ENCODE assay signal across 9 mouse cellular contexts in the genomic region with DNA sequence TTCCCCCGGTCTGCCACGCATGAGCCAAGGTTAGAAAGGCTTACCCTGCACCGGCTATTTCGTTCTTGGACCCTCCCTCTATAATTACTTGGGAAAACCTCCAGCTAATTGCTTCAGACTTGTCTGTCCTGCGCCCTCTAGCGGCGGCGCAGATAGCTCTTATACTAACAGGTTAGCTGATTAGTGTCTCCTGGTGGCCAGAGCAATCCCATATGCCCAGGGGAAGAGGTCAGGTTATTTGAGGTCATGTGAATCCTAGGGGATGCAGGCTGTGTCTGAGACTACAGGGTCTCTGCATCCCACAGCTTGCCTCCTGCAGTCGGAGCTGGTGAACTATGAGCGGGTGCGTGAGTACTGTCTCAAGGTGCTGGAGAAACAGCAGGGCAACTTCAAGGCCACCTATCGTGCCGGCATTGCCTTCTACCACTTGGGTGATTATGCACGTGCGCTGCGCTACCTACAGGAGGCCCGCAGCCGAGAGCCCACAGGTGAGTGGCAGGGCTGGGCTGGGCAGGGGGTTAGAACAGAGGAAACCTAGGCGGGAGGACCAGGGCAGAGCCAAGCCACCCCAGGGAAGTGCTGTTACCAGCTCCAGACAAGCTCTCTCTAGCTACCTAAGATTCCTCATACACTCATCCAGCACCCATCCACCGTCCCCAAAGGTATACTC. TPM values are rescaled to one million over a fixed set of nuclear protein-coding genes. Genes with fewer than 3 reads are reported as not detected.
A peak's percentile ranks its signal among the peaks of the same experiment; 100 is the strongest.
DNase-seq lines count a peak whose midpoint lies in the region; ATAC-seq and TF ChIP-seq lines count a peak whose summit lies in the region.
"Had no signal": no experiment of that assay in that cellular context is flagged by ENCODE, and none has a peak within 500 bp of the region (broad histone marks: within the 10 kb centered on the region; RNA-seq: fewer than 3 reads in every experiment).

No protein-coding gene starts in this region.

- H3K27ac ChIP-seq in heart, postnatal 0 days (ENCODE audit: low read depth) = no peak overlapping the region
- peak overlapping the region; percentile 90; the same call in 1 of the 2 replicates for H3K27ac ChIP-seq in midbrain, postnatal 0 days (ENCODE audit: low read depth, low read length)

- H3K4me2 ChIP-seq in heart, postnatal 0 days (ENCODE audit: low read depth, low read length) = no peak overlapping the region
- peak overlapping the region; percentile 59 for H3K4me2 ChIP-seq in midbrain, postnatal 0 days (ENCODE audit: low read depth, low read length, poor library complexity, severe bottlenecking)

- no peaks in the 10 kb centered on the region for H3K9me3 ChIP-seq in heart, postnatal 0 days (replicated peaks; ENCODE audit: control insufficient read depth, low read length)
- H3K9me3 ChIP-seq in midbrain, postnatal 0 days (ENCODE audit: low read length) = no peaks in the 10 kb centered on the region

- TF ChIP-seq EP300 in heart, postnatal 0 days (IDR thresholded peaks at IDR 0.05; ENCODE audit: low read depth) = no peak

- no peaks in the 10 kb centered on the region for H3K4me1 ChIP-seq in heart, postnatal 0 days (ENCODE audit: control insufficient read depth, insufficient read depth)
- 0 out of 2 replicates have a peak, but pooled peaks cover 4% of the 10 kb centered on the region for H3K4me1 ChIP-seq in midbrain, postnatal 0 days (ENCODE audit: insufficient read depth, low read length)

- H3K27me3 ChIP-seq in heart, postnatal 0 days (ENCODE audit: control insufficient read depth, insufficient read depth, low read length) = peaks cover 78% of the 10 kb centered on the region
- no peaks in the 10 kb centered on the region for H3K27me3 ChIP-seq in midbrain, postnatal 0 days (ENCODE audit: insufficient read depth, low read length)

- H3K4me3 ChIP-seq in heart, postnatal 0 days (ENCODE audit: low read depth, low read length) = no peak overlapping the region
- peak overlapping the region; percentile 61 for H3K4me3 ChIP-seq in midbrain, postnatal 0 days (ENCODE audit: low read depth, low read length)

- peaks cover 9% of the 10 kb centered on the region for H3K36me3 ChIP-seq in heart, postnatal 0 days (replicated peaks; ENCODE audit: control insufficient read depth, insufficient read depth, low read length)
- peaks cover 26% of the 10 kb centered on the region for H3K36me3 ChIP-seq in midbrain, postnatal 0 days (ENCODE audit: insufficient read depth, low read length)

- DNase-seq in heart, postnatal 0 days (ENCODE audit: low spot score) = no peak
- no peak for DNase-seq in heart, adult 11 months
- DNase-seq in brain, adult 2 months (ENCODE audit: low read depth, low spot score) = peak; percentile 81
- DNase-seq in frontal cortex, postnatal 25 days (ENCODE audit: low spot score in 2 of 2) = peak; percentile 60 to 62
- peak; percentile 62 for DNase-seq in left cerebral cortex, adult 11 months (ENCODE audit: low spot score)
- DNase-seq in midbrain, postnatal 0 days (ENCODE audit: low spot score) = peak; percentile 53
- DNase-seq in urinary bladder, postnatal 25 days (ENCODE audit: low spot score) = no peak
- DNase-seq in heart, adult 9 months (ENCODE audit: low spot score in 2 of 2) = no peak

- peak; percentile 16; the same call in 1 of the 2 replicates for TF ChIP-seq CTCF in heart, postnatal 0 days (IDR thresholded peaks at IDR 0.05; ENCODE audit: low read depth)
- peak; percentile 73 for TF ChIP-seq CTCF in midbrain, postnatal 0 days (IDR thresholded peaks at IDR 0.05)

- WGBS in heart, postnatal 0 days = 57% methylated on average over 20 of the region's 20 CpGs
- 66% methylated on average over 20 of the region's 20 CpGs for WGBS in midbrain, postnatal 0 days

- H3K9ac ChIP-seq in heart, postnatal 0 days (replicated peaks; ENCODE audit: low read depth, low read length) = no peak overlapping the region
- H3K9ac ChIP-seq in midbrain, postnatal 0 days (replicated peaks; ENCODE audit: low read length, poor library complexity, severe bottlenecking) = peak overlapping the region; percentile 84; the same call in 1 of the 2 replicates

- ATAC-seq in heart, postnatal 0 days (ENCODE audit: insufficient read depth, low read depth) = no peak
- peak; percentile 9; the same call in 1 of the 2 replicates for ATAC-seq in midbrain, postnatal 0 days (ENCODE audit: low FRiP score)

RNA-seq across cellular contexts. Expression of a gene that starts 1.0 kb away (rescaled TPM):
- total RNA-seq in heart, postnatal 0 days (2014; rRNA removed; ENCODE audit: low replicate concordance) = not detected in 2 replicates
- not detected in 2 replicates for polyA plus RNA-seq in heart, postnatal 0 days (2015; fragmentation: Nextera tagmentation; extraction: Ambion mirVana)
- 111 and 114 TPM in 2 replicates for total RNA-seq in midbrain, postnatal 0 days (2014; rRNA removed)
- polyA plus RNA-seq in midbrain, postnatal 0 days (2015; fragmentation: Nextera tagmentation; extraction: Ambion mirVana) = 125 and 133 TPM in 2 replicates
- total RNA-seq: hematopoietic stem cell, adult 5-6 weeks had no signal

RNA-seq across cellular contexts. Expression of a gene that starts 19.7 kb away (rescaled TPM):
- total RNA-seq in heart, postnatal 0 days (2014; rRNA removed; ENCODE audit: low replicate concordance) = 18.4 and 23.2 TPM in 2 replicates
- 2.5 and 3.0 TPM in 2 replicates for polyA plus RNA-seq in heart, postnatal 0 days (2015; fragmentation: Nextera tagmentation; extraction: Ambion mirVana)
- 150 and 165 TPM in 2 replicates for total RNA-seq in midbrain, postnatal 0 days (2014; rRNA removed)
- polyA plus RNA-seq in midbrain, postnatal 0 days (2015; fragmentation: Nextera tagmentation; extraction: Ambion mirVana) = 24.4 and 24.5 TPM in 2 replicates

RNA-seq across cellular contexts. Expression of a gene that starts 34.4 kb away (rescaled TPM):
- 1.4 and 2.5 TPM in 2 replicates for total RNA-seq in heart, postnatal 0 days (2014; rRNA removed; ENCODE audit: low replicate concordance)
- 2.1 and 2.4 TPM in 2 replicates for polyA plus RNA-seq in heart, postnatal 0 days (2015; fragmentation: Nextera tagmentation; extraction: Ambion mirVana)
- 6.5 and 10.4 TPM in 2 replicates for total RNA-seq in midbrain, postnatal 0 days (2014; rRNA removed)
- 9.2 and 9.5 TPM in 2 replicates for polyA plus RNA-seq in midbrain, postnatal 0 days (2015; fragmentation: Nextera tagmentation; extraction: Ambion mirVana)

Comparison
In these comparisons a context has a peak if more than half of its experiments do, and no peak if none do; other contexts are left out.
1. DNase-seq: peak in brain, adult 2 months (single experiment), frontal cortex, postnatal 25 days (2 of 2), left cerebral cortex, adult 11 months (single experiment) and midbrain, postnatal 0 days (single experiment); none in heart, postnatal 0 days (single experiment), heart, adult 11 months (single experiment), urinary bladder, postnatal 25 days (single experiment) and heart, adult 9 months (0 of 2).
2. RNA of a gene that starts 1.0 kb away (total RNA-seq): 111 to 114 TPM in midbrain, postnatal 0 days; not detected in heart, postnatal 0 days; every median in the first group is over 100 times any median in the second.